Mouse (Mus musculus) midbrain, embryonic 15.5 days (tissue): ENCODE measurements at regions not wholly inside any gene's neighbourhood (a gene's known extent, or its start where the extent isn't known, plus 50 kb on each side); places are given as distances from the start of the nearest gene placed in this dataset.
A peak's percentile ranks its signal among the peaks of the same experiment; 100 is the strongest.

Experiments
- ATAC-seq: fragments of 200-750 bp; cut with Nextera tagmentation; replicated peaks from 2 replicates; pipeline ENCODE4 v1.8.0; 2017; ENCODE audit warnings: moderate TSS enrichment
- H3K27ac ChIP-seq: fragments of 300-500 bp; sonication (generic); 2 replicates; pipeline ENCODE4 v1.5.1; 2015; ENCODE audit warnings: mild to moderate bottlenecking, inconsistent platforms
- H3K27me3 ChIP-seq: fragments of 300-500 bp; sonication (generic); replicated peaks from 2 replicates; pipeline ENCODE4 v1.6.1; 2015; ENCODE audit warnings: inconsistent platforms
- H3K36me3 ChIP-seq: fragments of 300-500 bp; sonication (generic); replicated peaks from 2 replicates; pipeline ENCODE4 v1.6.1; 2015; ENCODE audit warnings: inconsistent platforms
- H3K4me1 ChIP-seq: fragments of 300-500 bp; sonication (generic); 2 replicates; pipeline ENCODE4 v1.6.1; 2015; ENCODE audit warnings: inconsistent platforms
- H3K4me2 ChIP-seq: fragments of 300-500 bp; sonication (generic); 2 replicates; pipeline ENCODE4 v1.6.1; 2015; ENCODE audit warnings: inconsistent platforms, mild to moderate bottlenecking, moderate library complexity
- H3K4me3 ChIP-seq: fragments of 300-500 bp; sonication (generic); 2 replicates; pipeline ENCODE4 v1.5.1; 2015; ENCODE audit warnings: mild to moderate bottlenecking, inconsistent platforms
- H3K9ac ChIP-seq: fragments of 300-500 bp; sonication (generic); 2 replicates; pipeline ENCODE4 v1.6.1; 2015; ENCODE audit warnings: mild to moderate bottlenecking, inconsistent platforms
- H3K9me3 ChIP-seq: fragments of 300-500 bp; sonication (generic); 2 replicates; pipeline ENCODE4 v1.6.1; 2016; ENCODE audit warnings: inconsistent platforms
- WGBS: fragments of 180-500 bp; shearing (Covaris S2); methylation state at CpG from one replicate; pipeline ENCODE4 v1.1.7; 2015; ENCODE audit warnings: mixed read lengths; 5-methylcytosine and 5-hydroxymethylcytosine counted together

DNA sequence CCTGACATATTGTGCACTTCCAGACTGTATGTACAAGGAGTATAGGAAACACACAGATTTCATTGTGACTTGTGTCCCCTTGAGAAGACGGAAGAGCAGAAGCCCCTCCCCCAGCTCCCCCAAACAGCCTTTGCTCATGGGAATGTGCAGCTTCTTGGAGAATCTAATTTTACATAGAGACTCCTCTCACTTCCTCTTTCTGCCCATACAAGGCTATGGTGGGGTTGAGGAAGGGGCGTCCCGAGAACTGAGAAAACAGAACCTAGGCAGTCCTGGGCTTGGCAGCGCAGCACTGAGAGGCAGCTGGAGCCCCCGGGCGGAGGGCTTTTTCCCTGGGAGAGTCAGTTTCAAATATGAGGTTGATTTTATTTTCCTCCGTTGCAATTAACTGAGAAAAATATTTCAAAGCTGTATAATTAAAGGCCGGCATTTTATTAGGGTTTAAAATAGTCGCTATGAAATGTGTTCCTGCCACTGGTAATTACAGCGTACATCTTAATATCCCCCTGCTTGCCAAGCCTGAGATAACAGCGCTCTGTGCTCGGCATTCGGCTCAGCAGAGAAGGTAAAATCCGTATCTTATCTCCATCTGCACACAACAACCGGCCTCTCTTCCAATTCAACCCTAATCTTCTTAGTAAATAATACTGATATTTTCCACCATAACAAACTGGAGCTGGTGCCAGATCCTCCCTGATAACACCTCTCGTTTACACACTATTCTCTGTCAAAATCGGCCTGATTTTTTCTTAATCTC lies 50.7 kb upstream of the Six3 start:
- no peaks in the 10 kb centered on the region for H3K36me3 ChIP-seq
- ATAC-seq = no peak
- no peak overlapping the region for H3K27ac ChIP-seq
- H3K4me1 ChIP-seq = 0 out of 2 replicates have a peak, but pooled peaks cover 4% of the 10 kb centered on the region
- H3K27me3 ChIP-seq = no peaks in the 10 kb centered on the region
- H3K9me3 ChIP-seq = no peaks in the 10 kb centered on the region
- H3K9ac ChIP-seq = no peak overlapping the region
- H3K4me2 ChIP-seq = 0 out of 2 replicates have a peak overlapping the region, but pooled peaks have one; percentile 5
- 48% methylated on average over 17 of the region's 17 CpGs for WGBS
- H3K4me3 ChIP-seq = no peak overlapping the region

DNA sequence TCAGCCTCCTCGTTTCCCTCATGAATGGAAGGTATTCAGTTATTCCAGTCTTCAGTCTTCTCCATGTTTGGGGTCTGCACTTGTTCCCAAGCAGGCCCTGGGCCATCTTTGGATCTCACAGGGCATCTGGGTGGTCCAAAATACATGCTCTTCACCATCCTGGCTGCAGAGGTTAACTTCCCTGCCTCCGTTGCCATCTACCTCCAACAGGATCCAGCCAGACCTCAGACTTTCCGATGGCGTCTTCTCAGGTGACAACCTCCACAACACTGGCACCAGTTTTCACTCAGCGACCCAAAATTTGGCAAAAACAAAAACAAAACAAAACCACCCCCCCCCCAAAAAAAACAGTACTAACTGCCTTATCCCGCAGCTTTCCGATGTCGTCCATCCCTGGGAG lies 50.0 kb upstream of the Six3 start:
- Histone ChIP-seq H3K36me3 (no peaks in the 10 kb centered on the region), H3K4me1 (0 out of 2 replicates have a peak, but pooled peaks cover 4% of the 10 kb centered on the region), H3K4me3 (no peak overlapping the region), H3K27ac (no peak overlapping the region), H3K9me3 (no peaks in the 10 kb centered on the region), H3K9ac (no peak overlapping the region), H3K4me2 (no peak overlapping the region), H3K27me3 (no peaks in the 10 kb centered on the region)
- WGBS = 80% methylated on average over 8 of the region's 8 CpGs
- ATAC-seq = no peak
